In the genomic region with DNA sequence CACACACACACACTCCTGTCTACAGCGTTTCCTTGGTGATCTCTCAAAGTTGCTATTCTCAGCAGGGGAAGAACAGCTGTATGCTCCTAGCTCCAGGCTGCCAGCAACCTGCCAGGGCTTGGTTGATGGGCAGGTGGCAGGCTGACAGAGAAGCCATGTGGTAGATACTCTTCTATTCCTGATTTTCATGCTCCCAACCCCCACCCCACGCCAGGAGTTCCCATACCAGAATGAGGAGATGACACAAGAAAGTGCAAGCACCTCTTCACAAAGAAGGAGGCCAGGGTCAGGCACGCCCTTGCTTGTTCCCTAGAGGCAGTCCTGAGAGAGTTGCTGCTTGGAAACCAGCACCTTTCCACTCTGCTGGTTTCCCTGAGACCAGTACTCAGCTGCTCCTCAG, we compare ENCODE assay signal across 14 mouse cellular contexts. TPM values are rescaled to one million over a fixed set of nuclear protein-coding genes. Genes with fewer than 3 reads are reported as not detected.
A peak's percentile ranks its signal among the peaks of the same experiment; 100 is the strongest.
DNase-seq lines count a peak whose midpoint lies in the region; ATAC-seq and TF ChIP-seq lines count a peak whose summit lies in the region.
"Had no signal": no experiment of that assay in that cellular context is flagged by ENCODE, and none has a peak within 500 bp of the region (broad histone marks: within the 10 kb centered on the region; RNA-seq: fewer than 3 reads in every experiment).

No protein-coding gene starts in this region.

- TF ChIP-seq CTCF in brain, embryonic 14.5 days (IDR thresholded peaks at IDR 0.05; ENCODE audit: borderline replicate concordance, extremely low read depth, insufficient read depth, insufficient read length), result no peak
- TF ChIP-seq CTCF in liver, postnatal 0 days (IDR thresholded peaks at IDR 0.05; ENCODE audit: low read depth), result no peak

- WGBS in hindbrain, embryonic 11.5 days, result 17% methylated on average over 3 of the region's 3 CpGs
- 18% methylated on average over 3 of the region's 3 CpGs for WGBS in midbrain, embryonic 14.5 days
- WGBS in liver, postnatal 0 days (ENCODE audit: insufficient replicate concordance), result 36% methylated on average over 3 of the region's 3 CpGs

- no peaks in the 10 kb centered on the region for H3K36me3 ChIP-seq in hindbrain, embryonic 11.5 days (ENCODE audit: control insufficient read depth, insufficient read depth, low read length)
- no peaks in the 10 kb centered on the region for H3K36me3 ChIP-seq in midbrain, embryonic 14.5 days (ENCODE audit: control insufficient read depth, insufficient read depth, low read length)
- H3K36me3 ChIP-seq in liver, postnatal 0 days (replicated peaks; ENCODE audit: insufficient read depth, low read length), result no peaks in the 10 kb centered on the region
- H3K36me3 ChIP-seq: limb, embryonic 15.5 days had no signal

- H3K4me1 ChIP-seq in hindbrain, embryonic 11.5 days (replicated peaks; ENCODE audit: control insufficient read depth, insufficient read depth, low read length), result no peaks in the 10 kb centered on the region
- H3K4me1 ChIP-seq in midbrain, embryonic 14.5 days (ENCODE audit: control insufficient read depth, insufficient read depth, low read length), result 0 out of 2 replicates have a peak, but pooled peaks cover 4% of the 10 kb centered on the region
- no peaks in the 10 kb centered on the region for H3K4me1 ChIP-seq in liver, postnatal 0 days (ENCODE audit: insufficient read depth)
- H3K4me1 ChIP-seq: limb, embryonic 15.5 days had no signal

- no peaks in the 10 kb centered on the region for H3K27me3 ChIP-seq in hindbrain, embryonic 11.5 days (ENCODE audit: control insufficient read depth, insufficient read depth, low read length)
- no peaks in the 10 kb centered on the region for H3K27me3 ChIP-seq in midbrain, embryonic 14.5 days (ENCODE audit: control insufficient read depth, insufficient read depth, low read length)
- no peaks in the 10 kb centered on the region for H3K27me3 ChIP-seq in liver, postnatal 0 days (ENCODE audit: insufficient read depth, low read length)
- H3K27me3 ChIP-seq: limb, embryonic 15.5 days had no signal

- no peak overlapping the region for H3K9ac ChIP-seq in hindbrain, embryonic 11.5 days (ENCODE audit: low read depth, low read length)
- H3K9ac ChIP-seq in midbrain, embryonic 14.5 days (replicated peaks; ENCODE audit: low read length), result no peak overlapping the region
- no peak overlapping the region for H3K9ac ChIP-seq in liver, postnatal 0 days (replicated peaks)
- H3K9ac ChIP-seq: limb, embryonic 15.5 days had no signal

- no peak overlapping the region for H3K4me3 ChIP-seq in hindbrain, embryonic 11.5 days (ENCODE audit: low read depth, low read length)
- no peak overlapping the region for H3K4me3 ChIP-seq in midbrain, embryonic 14.5 days (replicated peaks; ENCODE audit: low read depth, low read length)
- no peak overlapping the region for H3K4me3 ChIP-seq in liver, postnatal 0 days (ENCODE audit: low read depth, low read length)
- H3K4me3 ChIP-seq: limb, embryonic 15.5 days had no signal

- H3K4me2 ChIP-seq in hindbrain, embryonic 11.5 days (replicated peaks; ENCODE audit: low read depth, low read length), result no peak overlapping the region
- H3K4me2 ChIP-seq in midbrain, embryonic 14.5 days (ENCODE audit: low read length), result no peak overlapping the region
- no peak overlapping the region for H3K4me2 ChIP-seq in liver, postnatal 0 days (ENCODE audit: low read depth, low read length)
- H3K4me2 ChIP-seq: limb, embryonic 15.5 days had no signal

- peak; percentile 14 to 36 for DNase-seq in frontal cortex, adult 2 months (ENCODE audit: extremely low spot score in 1 of 2, low spot score in 1 of 2)
- no peak for DNase-seq in frontal cortex, postnatal 25 days (ENCODE audit: low spot score in 2 of 2)
- DNase-seq in brain, embryonic 14.5 days (ENCODE audit: low read depth), result peak; percentile 86
- DNase-seq in hindbrain, embryonic 11.5 days (ENCODE audit: low spot score), result peak; percentile 14
- peak; percentile 32 for DNase-seq in midbrain, embryonic 14.5 days
- no peak for DNase-seq in liver, postnatal 0 days
- DNase-seq in thymus, postnatal 25 days, result no peak
- DNase-seq: cerebellum, adult 11 months; kidney, postnatal 25 days had no signal

- ATAC-seq in hindbrain, embryonic 11.5 days (ENCODE audit: low FRiP score), result peak; percentile 76
- peak; percentile 69 for ATAC-seq in midbrain, embryonic 14.5 days (ENCODE audit: low FRiP score, low TSS enrichment)
- ATAC-seq in granulocyte monocyte progenitor cell, adult 5-6 weeks (replicated peaks; ENCODE audit: poor library complexity, severe bottlenecking), result no peak
- ATAC-seq in liver, postnatal 0 days, result no peak
- ATAC-seq: activated CD4-positive, CD25-positive, alpha-beta regulatory T cell, adult 4 months had no signal

- H3K27ac ChIP-seq in hindbrain, embryonic 11.5 days (ENCODE audit: low read depth, low read length), result no peak overlapping the region
- H3K27ac ChIP-seq in midbrain, embryonic 14.5 days (replicated peaks; ENCODE audit: low read depth, low read length), result no peak overlapping the region
- H3K27ac ChIP-seq in liver, postnatal 0 days (ENCODE audit: low read depth), result no peak overlapping the region
- H3K27ac ChIP-seq: limb, embryonic 15.5 days had no signal

- H3K9me3 ChIP-seq in hindbrain, embryonic 11.5 days (ENCODE audit: control insufficient read depth, low read length), result no peaks in the 10 kb centered on the region
- H3K9me3 ChIP-seq in midbrain, embryonic 14.5 days (ENCODE audit: control insufficient read depth, low read length), result no peaks in the 10 kb centered on the region
- H3K9me3 ChIP-seq in liver, postnatal 0 days (ENCODE audit: low read length), result no peaks in the 10 kb centered on the region
- H3K9me3 ChIP-seq: limb, embryonic 15.5 days had no signal

- no peak for TF ChIP-seq EP300 in liver, postnatal 0 days (IDR thresholded peaks at IDR 0.05; ENCODE audit: low read depth)

- TF ChIP-seq POLR2A in brain, embryonic 14.5 days (IDR thresholded peaks at IDR 0.05; ENCODE audit: borderline replicate concordance, extremely low read depth, insufficient read depth, insufficient read length, poor library complexity, severe bottlenecking), result no peak

RNA-seq across cellular contexts. Expression of a gene that starts 40.4 kb away (rescaled TPM):
- polyA plus RNA-seq in frontal cortex, adult 2 months (2012; rRNA removed), result 2,537 and 2,736 TPM in 2 replicates
- 111 and 153 TPM in 2 replicates for polyA plus RNA-seq in brain, embryonic 14.5 days (2012; rRNA removed)
- polyA plus RNA-seq in hindbrain, embryonic 11.5 days (2014; fragmentation: Nextera tagmentation; extraction: Ambion mirVana), result 56.7 and 66.8 TPM in 2 replicates
- 125 and 138 TPM in 2 replicates for polyA plus RNA-seq in midbrain, embryonic 14.5 days (2014; fragmentation: Nextera tagmentation; extraction: Ambion mirVana)
- not detected in 2 replicates for total RNA-seq in granulocyte monocyte progenitor cell, adult 5-6 weeks (2014; fragmentation: Nextera tagmentation)
- total RNA-seq in granulocyte monocyte progenitor cell, adult 5-6 weeks (2017), result not detected in 2 replicates
- polyA plus RNA-seq in liver, postnatal 0 days (2015; fragmentation: Nextera tagmentation; extraction: Ambion mirVana), result 0.11 TPM in 1 of 2 replicates, not detected in the other
- total RNA-seq: heart, postnatal 25 days had no signal
- polyA plus RNA-seq: testis, adult 2 months had no signal

Comparison
In these comparisons a context has a peak if more than half of its experiments do, and no peak if none do; other contexts are left out.
1. DNase-seq: peak in frontal cortex, adult 2 months (2 of 2), brain, embryonic 14.5 days (single experiment), hindbrain, embryonic 11.5 days (single experiment) and midbrain, embryonic 14.5 days (single experiment); none in frontal cortex, postnatal 25 days (0 of 2), liver, postnatal 0 days (single experiment) and thymus, postnatal 25 days (single experiment).
2. ATAC-seq: peak in hindbrain, embryonic 11.5 days (single experiment) and midbrain, embryonic 14.5 days (single experiment); none in granulocyte monocyte progenitor cell, adult 5-6 weeks (single experiment) and liver, postnatal 0 days (single experiment).
3. RNA of a gene that starts 40.4 kb away (polyA plus RNA-seq): 2,537 to 2,736 TPM in frontal cortex, adult 2 months, 111 to 153 TPM in brain, embryonic 14.5 days, 125 to 138 TPM in midbrain, embryonic 14.5 days and 56.7 to 66.8 TPM in hindbrain, embryonic 11.5 days; 0.11 TPM in liver, postnatal 0 days; every median in the first group is over 10 times any median in the second.